Mouse (Mus musculus): ENCODE data around the gene Aspa. TPM values are rescaled to one million over a fixed set of nuclear protein-coding genes. Genes with fewer than 3 reads are reported as not detected.

Aspa gene
- polyA plus RNA-seq, 1 experiment from 2014 or later, result 0.94 TPM

GRCm38 (mm10) chr11:73289621-73290020 is 39.8 kb downstream of the Aspa start:
- 88% methylated on average over 1 of the region's 1 CpGs for WGBS

GRCm38 (mm10) chr11:73284351-73284750 is 45.0 kb downstream of the Aspa start:
- Histone ChIP-seq H3K27me3 (replicated peaks) (no peaks in the 10 kb centered on the region), H3K9me3 (no peaks in the 10 kb centered on the region), H3K4me3 (replicated peaks) (no peak overlapping the region), H3K4me2 (replicated peaks) (no peak overlapping the region), H3K36me3 (no peaks in the 10 kb centered on the region), H3K4me1 (replicated peaks) (peaks cover 14% of the 10 kb centered on the region), H3K9ac (no peak overlapping the region), H3K27ac (no peak overlapping the region)
- no peak for ATAC-seq

More at GRCm38 (mm10) chr11:73289621-73290020, 39.8 kb downstream of the Aspa start:
- no peaks in the 10 kb centered on the region for H3K9me3 ChIP-seq
- H3K4me3 ChIP-seq (replicated peaks), result no peak overlapping the region
- no peak overlapping the region for H3K27ac ChIP-seq
- no peaks in the 10 kb centered on the region for H3K36me3 ChIP-seq
- no peak overlapping the region for H3K4me2 ChIP-seq (replicated peaks)
- no peak overlapping the region for H3K9ac ChIP-seq
- H3K4me1 ChIP-seq (replicated peaks), result no peaks in the 10 kb centered on the region
- no peak for ATAC-seq
- H3K27me3 ChIP-seq (replicated peaks), result no peaks in the 10 kb centered on the region

DNA sequence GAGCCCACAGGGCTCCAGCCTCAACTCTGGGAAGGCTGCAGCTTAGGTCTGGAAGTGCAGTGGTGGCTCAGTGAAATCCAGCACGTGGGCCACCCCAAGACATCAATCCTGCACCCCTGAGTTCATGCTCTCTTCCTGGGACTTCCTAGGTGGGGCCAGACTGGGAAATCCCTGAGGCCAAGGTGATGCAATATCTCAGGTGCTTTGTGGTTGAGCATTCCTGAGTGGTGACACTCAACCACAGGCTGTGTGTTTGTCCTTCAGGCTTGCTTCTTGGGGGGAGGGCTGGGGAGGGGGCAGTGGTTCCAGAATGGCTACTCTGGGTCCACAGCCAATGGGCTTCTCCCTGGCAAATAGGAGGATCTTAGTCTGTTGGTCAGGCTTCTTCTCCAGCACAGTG is 45.5 kb downstream of the Aspa start:
- H3K27me3 ChIP-seq (replicated peaks), result no peaks in the 10 kb centered on the region
- ATAC-seq, result no peak
- H3K4me1 ChIP-seq (replicated peaks), result peaks cover 14% of the 10 kb centered on the region
- no peak overlapping the region for H3K4me2 ChIP-seq (replicated peaks)
- H3K9ac ChIP-seq, result no peak overlapping the region
- H3K36me3 ChIP-seq, result no peaks in the 10 kb centered on the region
- WGBS, result 31% methylated on average over 1 of the region's 1 CpGs
- no peak overlapping the region for H3K4me3 ChIP-seq (replicated peaks)
- 0 out of 2 replicates have a peak overlapping the region, but pooled peaks have one; percentile 15 for H3K27ac ChIP-seq
- no peaks in the 10 kb centered on the region for H3K9me3 ChIP-seq

GRCm38 (mm10) chr11:73283369-73283768 is 46.0 kb downstream of the Aspa start:
- no peak overlapping the region for H3K4me2 ChIP-seq (replicated peaks)
- H3K27ac ChIP-seq, result no peak overlapping the region
- peak; percentile 32 for ATAC-seq
- H3K9me3 ChIP-seq, result no peaks in the 10 kb centered on the region
- WGBS, result 25% methylated on average over 9 of the region's 9 CpGs
- H3K9ac ChIP-seq, result no peak overlapping the region
- no peak overlapping the region for H3K4me3 ChIP-seq (replicated peaks)
- no peaks in the 10 kb centered on the region for H3K27me3 ChIP-seq (replicated peaks)
- H3K36me3 ChIP-seq, result no peaks in the 10 kb centered on the region
- H3K4me1 ChIP-seq (replicated peaks), result peaks cover 14% of the 10 kb centered on the region

DNA sequence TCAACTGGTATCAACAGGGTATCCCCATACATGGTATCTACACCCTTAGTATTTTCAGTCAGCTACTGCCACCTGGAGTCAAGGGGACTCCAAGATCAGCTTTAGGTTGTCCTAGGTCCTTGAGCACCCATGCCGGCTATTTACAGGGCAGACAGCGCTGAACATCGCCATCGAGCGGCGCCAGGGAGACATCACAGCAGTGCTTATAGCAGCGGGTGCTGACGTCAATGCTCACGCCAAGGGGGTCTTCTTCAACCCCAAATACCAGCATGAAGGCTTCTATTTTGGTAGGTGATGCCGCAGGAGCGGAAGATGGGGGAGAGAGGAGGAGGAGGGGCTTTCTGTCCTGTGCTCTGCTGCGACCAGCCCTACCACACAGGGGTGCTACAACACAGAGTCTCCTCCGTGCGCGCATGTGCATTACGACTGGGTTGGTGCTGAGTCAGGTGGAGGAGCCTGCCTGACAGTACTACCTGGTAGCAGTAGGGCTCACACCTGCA is 47.8 kb downstream of the Aspa start:
- WGBS, result 5% methylated on average over 16 of the region's 16 CpGs
- H3K9me3 ChIP-seq, result no peaks in the 10 kb centered on the region
- peak overlapping the region; percentile 14; the same call in 1 of the 2 replicates for H3K9ac ChIP-seq
- peaks cover 14% of the 10 kb centered on the region for H3K4me1 ChIP-seq (replicated peaks)
- no peaks in the 10 kb centered on the region for H3K36me3 ChIP-seq
- H3K4me2 ChIP-seq (replicated peaks), result peak overlapping the region; percentile 59
- H3K27me3 ChIP-seq (replicated peaks), result no peaks in the 10 kb centered on the region
- H3K4me3 ChIP-seq (replicated peaks), result peak overlapping the region; percentile 33; the same call in 1 of the 2 replicates
- peak; percentile 93 for ATAC-seq
- H3K27ac ChIP-seq, result no peak overlapping the region

DNA sequence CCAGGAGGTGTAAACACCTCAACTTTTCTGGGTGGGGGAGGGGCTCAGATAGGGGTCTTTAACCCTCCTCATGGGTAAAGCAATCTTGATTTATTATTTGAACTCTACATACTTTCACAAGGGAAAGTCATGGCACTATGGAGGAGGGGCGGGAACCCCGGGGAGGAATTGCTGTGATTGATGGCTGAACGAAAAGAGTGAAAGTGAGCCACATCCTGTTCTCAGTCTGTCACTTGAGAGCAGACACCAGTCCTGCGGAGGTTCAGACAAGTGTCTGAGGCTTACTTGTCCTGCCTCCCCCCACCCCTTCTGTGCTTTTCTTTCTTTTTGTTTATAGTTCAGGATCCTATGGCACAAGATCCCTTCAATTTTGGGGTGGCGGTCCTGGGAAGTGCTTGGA is 48.7 kb downstream of the Aspa start:
- Histone ChIP-seq H3K4me1 (replicated peaks) (peaks cover 14% of the 10 kb centered on the region), H3K27ac (no peak overlapping the region), H3K9ac (no peak overlapping the region), H3K9me3 (no peaks in the 10 kb centered on the region), H3K4me2 (replicated peaks) (no peak overlapping the region), H3K4me3 (replicated peaks) (no peak overlapping the region), H3K27me3 (replicated peaks) (no peaks in the 10 kb centered on the region), H3K36me3 (no peaks in the 10 kb centered on the region)
- ATAC-seq, result no peak
- 36% methylated on average over 5 of the region's 5 CpGs for WGBS

DNA sequence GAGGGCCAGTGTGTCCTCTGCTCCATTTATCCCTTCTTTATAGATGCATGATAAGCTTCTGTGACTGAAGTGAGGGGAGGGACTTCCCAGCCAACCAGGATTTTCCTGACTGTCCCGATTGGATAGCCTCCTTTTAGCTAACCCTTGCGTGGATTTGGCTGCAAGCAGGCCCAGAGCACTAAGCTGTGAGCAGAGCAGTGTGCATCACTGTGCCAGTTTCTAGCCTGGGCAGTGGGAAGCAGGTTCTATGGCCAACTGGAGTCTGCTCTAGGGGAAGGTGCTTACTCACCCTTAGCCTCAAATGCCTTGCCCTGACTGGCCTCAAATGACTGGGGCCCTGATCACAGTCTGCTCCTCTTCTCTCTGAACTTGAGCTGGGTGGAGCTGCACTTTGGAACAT is 54.6 kb downstream of the Aspa start:
- no peak overlapping the region for H3K4me3 ChIP-seq (replicated peaks)
- no peaks in the 10 kb centered on the region for H3K27me3 ChIP-seq (replicated peaks)
- H3K4me1 ChIP-seq (replicated peaks), result no peaks in the 10 kb centered on the region
- no peak overlapping the region for H3K4me2 ChIP-seq (replicated peaks)
- 40% methylated on average over 2 of the region's 2 CpGs for WGBS
- H3K36me3 ChIP-seq, result no peaks in the 10 kb centered on the region
- no peaks in the 10 kb centered on the region for H3K9me3 ChIP-seq
- no peak overlapping the region for H3K9ac ChIP-seq
- ATAC-seq, result 0 out of 2 replicates have a peak, but pooled peaks have one; percentile 25
- H3K27ac ChIP-seq, result no peak overlapping the region

- H3K4me2 ChIP-seq (replicated peaks), result no peak within 1 kb of the TSS
- peak; percentile 90 for ATAC-seq
- no peaks in the 10 kb centered on the region for H3K27me3 ChIP-seq (replicated peaks)
- no peaks in the 10 kb centered on the region for H3K9me3 ChIP-seq
- H3K4me1 ChIP-seq (replicated peaks), result no peaks in the 10 kb centered on the region
- WGBS, result 69% methylated on average over 7 of the region's 7 CpGs
- no peak within 1 kb of the TSS for H3K4me3 ChIP-seq (replicated peaks)
- no peak within 1 kb of the TSS for H3K9ac ChIP-seq
- no peaks in the 10 kb centered on the region for H3K36me3 ChIP-seq
- H3K27ac ChIP-seq, result no peak within 1 kb of the TSS
Measured at GRCm38 (mm10) chr11:73267267-73267666, 62.1 kb downstream of the Aspa start, which contains the start of gene Trpv3. Gene Trpv3 (plus strand): TSS chr11:73267388.

GRCm38 (mm10) chr11:73261385-73261784 is 68.0 kb downstream of the Aspa start:
- H3K4me3 ChIP-seq (replicated peaks), result no peak overlapping the region
- ATAC-seq, result no peak

GRCm38 (mm10) chr11:73260457-73260856 is 68.9 kb downstream of the Aspa start:
- no peak for ATAC-seq
- 82% methylated on average over 3 of the region's 3 CpGs for WGBS
- H3K36me3 ChIP-seq, result no peaks in the 10 kb centered on the region

More at GRCm38 (mm10) chr11:73261385-73261784, 68.0 kb downstream of the Aspa start:
- Histone ChIP-seq H3K4me1 (replicated peaks) (no peaks in the 10 kb centered on the region), H3K27ac (no peak overlapping the region), H3K9me3 (no peaks in the 10 kb centered on the region), H3K27me3 (replicated peaks) (no peaks in the 10 kb centered on the region), H3K9ac (no peak overlapping the region), H3K4me2 (replicated peaks) (no peak overlapping the region), H3K36me3 (no peaks in the 10 kb centered on the region)
- 66% methylated on average over 1 of the region's 1 CpGs for WGBS

GRCm38 (mm10) chr11:73258664-73259063 is 70.7 kb downstream of the Aspa start:
- no peak for ATAC-seq
- Histone ChIP-seq H3K27ac (no peak overlapping the region), H3K4me2 (replicated peaks) (no peak overlapping the region), H3K4me1 (replicated peaks) (no peaks in the 10 kb centered on the region), H3K36me3 (no peaks in the 10 kb centered on the region), H3K4me3 (replicated peaks) (no peak overlapping the region), H3K9ac (no peak overlapping the region), H3K27me3 (replicated peaks) (no peaks in the 10 kb centered on the region), H3K9me3 (no peaks in the 10 kb centered on the region)

More at GRCm38 (mm10) chr11:73260457-73260856, 68.9 kb downstream of the Aspa start:
- Histone ChIP-seq H3K9ac (no peak overlapping the region), H3K27ac (no peak overlapping the region), H3K27me3 (replicated peaks) (no peaks in the 10 kb centered on the region), H3K4me3 (replicated peaks) (no peak overlapping the region), H3K9me3 (no peaks in the 10 kb centered on the region), H3K4me2 (replicated peaks) (no peak overlapping the region), H3K4me1 (replicated peaks) (no peaks in the 10 kb centered on the region)

DNA sequence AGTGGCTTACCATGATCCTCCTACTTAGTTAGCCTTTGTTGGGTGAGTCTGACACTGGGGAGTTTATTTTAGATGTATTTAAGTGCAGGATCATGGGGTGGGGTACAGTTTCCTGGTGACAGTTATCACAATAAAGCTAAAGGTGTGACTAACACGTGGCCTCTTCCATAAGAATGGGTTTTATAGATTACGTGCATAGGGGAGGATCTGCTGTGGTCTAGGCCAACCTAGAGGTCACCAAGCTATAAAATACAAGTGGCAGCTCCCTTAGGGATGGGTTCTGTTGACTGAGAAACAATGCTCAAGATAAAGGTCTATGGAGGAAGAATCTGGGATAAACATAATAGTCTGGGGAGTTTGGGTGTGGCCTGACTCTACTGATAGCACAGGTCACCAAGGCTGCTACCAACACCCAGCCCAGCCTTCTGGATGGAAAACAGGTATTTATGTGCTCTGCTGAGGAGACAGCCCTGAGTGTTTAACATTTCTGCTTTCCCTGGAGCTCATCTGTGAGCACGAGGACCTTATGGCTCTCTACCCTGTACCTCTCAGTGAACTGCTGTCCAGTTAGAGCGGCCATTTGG is 71.9 kb downstream of the Aspa start:
- Histone ChIP-seq H3K4me3 (replicated peaks) (no peak overlapping the region), H3K9me3 (no peaks in the 10 kb centered on the region), H3K4me2 (replicated peaks) (no peak overlapping the region), H3K36me3 (no peaks in the 10 kb centered on the region), H3K27ac (no peak overlapping the region), H3K9ac (no peak overlapping the region), H3K4me1 (replicated peaks) (no peaks in the 10 kb centered on the region), H3K27me3 (replicated peaks) (no peaks in the 10 kb centered on the region)
- 57% methylated on average over 4 of the region's 4 CpGs for WGBS
- ATAC-seq, result peak; percentile 68

All from intestine, embryonic 15.5 days (tissue).